Mouse (Mus musculus): Measurements from ENCODE around the gene Olfr862. TPM values are rescaled to one million over a fixed set of nuclear protein-coding genes. Genes with fewer than 3 reads are reported as not detected.

Olfr862 gene
- polyA plus RNA-seq (2015; fragmentation: Nextera tagmentation; extraction: Ambion mirVana) = not detected in 2 replicates

- DNase-seq (ENCODE audit: low spot score) = no peak
These were observed at the start of gene Olfr862 for GRCm38 (mm10) chr9:19887904-19888303. TSS of gene Olfr862 (minus strand) at chr9:19888004.

DNA sequence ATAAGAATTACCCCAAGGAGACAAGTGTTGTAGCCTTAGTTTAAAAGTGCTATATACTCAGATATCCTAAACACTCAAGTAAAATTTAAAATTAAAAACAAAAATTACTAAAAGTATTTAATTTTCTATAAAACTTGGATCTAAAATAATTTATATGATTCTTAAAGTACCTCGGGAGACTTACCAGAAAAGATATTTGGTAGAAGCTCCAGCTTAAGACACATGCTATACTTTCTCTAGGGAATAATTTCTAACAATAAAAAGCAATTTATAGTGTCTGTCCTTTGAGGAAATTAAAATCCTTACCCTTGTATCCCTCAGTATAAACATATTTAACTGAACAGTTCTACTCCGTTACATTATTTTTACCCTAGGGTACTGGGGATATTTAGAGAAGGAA, 28.8 kb upstream of the Olfr862 start, which contains the start of gene Olfr77:
Olfr77 (plus strand) TSS at position 301 of the 400 bp plus-strand sequence.
- DNase-seq (ENCODE audit: low spot score) = no peak

DNA sequence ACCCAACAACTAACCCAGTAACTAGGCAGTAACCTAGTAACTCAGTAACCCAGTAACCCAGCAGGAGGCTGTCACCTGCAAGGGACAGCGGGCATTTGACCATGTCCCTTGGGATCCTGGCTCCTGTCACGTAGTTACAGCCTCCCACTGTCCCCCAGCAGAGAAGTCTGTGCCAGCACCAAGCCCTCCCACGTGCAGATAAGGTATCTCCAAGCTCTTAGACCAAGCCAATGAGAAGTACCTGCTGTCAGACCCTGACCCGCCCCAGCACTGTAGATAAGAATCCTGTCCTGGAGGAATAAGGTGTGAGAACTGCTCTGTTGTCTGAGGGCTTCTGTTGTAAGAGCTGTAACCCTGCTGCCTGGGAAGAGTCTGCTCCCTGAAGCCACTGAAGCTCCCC, 23.4 kb upstream of the Olfr862 start:
- DNase-seq (ENCODE audit: low spot score) = no peak

DNA sequence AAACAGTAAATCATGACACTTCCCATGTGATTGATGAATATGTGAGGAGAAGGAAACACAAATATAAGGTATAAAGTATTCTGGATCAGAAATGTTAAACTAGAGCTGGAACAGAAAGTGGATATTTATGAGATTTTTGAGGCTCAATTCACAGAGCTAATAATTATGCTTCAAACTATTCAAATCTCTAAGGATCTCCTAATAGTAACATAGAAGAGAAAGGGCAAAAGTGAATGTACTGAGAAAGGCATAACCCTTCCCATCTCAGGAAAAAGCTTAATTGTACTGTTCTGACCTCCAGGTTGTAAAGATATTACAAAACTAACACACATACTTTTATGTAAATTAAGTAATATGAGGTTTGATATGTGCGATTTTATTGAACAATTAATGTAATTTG, 38.2 kb downstream of the Olfr862 start, which contains the start of gene Olfr860:
Olfr860 (minus strand) TSS at position 101 of the 400 bp plus-strand sequence.
- no peak for DNase-seq (ENCODE audit: low spot score)

Other genes with a start within 250 kb of the Olfr862 start
- gene Olfr857, start 178.6 kb downstream of the Olfr862 start, polyA plus RNA-seq (2015; fragmentation: Nextera tagmentation; extraction: Ambion mirVana) = not detected in 2 replicates
- gene Olfr58, start 107.7 kb downstream of the Olfr862 start, polyA plus RNA-seq (2015; fragmentation: Nextera tagmentation; extraction: Ambion mirVana) = not detected in 2 replicates
- gene Olfr859, start 83.1 kb downstream of the Olfr862 start, polyA plus RNA-seq (2015; fragmentation: Nextera tagmentation; extraction: Ambion mirVana) = not detected in 2 replicates
- gene Olfr860, start 38.3 kb downstream of the Olfr862 start, polyA plus RNA-seq (2015; fragmentation: Nextera tagmentation; extraction: Ambion mirVana) = not detected in 2 replicates
- 0.38 and 0.46 TPM in 2 replicates for gene Olfr77, start 28.9 kb upstream of the Olfr862 start, polyA plus RNA-seq (2015; fragmentation: Nextera tagmentation; extraction: Ambion mirVana)
- gene Olfr866, start 140.0 kb upstream of the Olfr862 start, polyA plus RNA-seq (2015; fragmentation: Nextera tagmentation; extraction: Ambion mirVana) = not detected in 2 replicates
- gene Olfr867, start 169.6 kb upstream of the Olfr862 start, polyA plus RNA-seq (2015; fragmentation: Nextera tagmentation; extraction: Ambion mirVana) = not detected in 2 replicates
- gene Olfr868, start 210.6 kb upstream of the Olfr862 start, polyA plus RNA-seq (2015; fragmentation: Nextera tagmentation; extraction: Ambion mirVana) = not detected in 2 replicates
- not detected in 2 replicates for gene Olfr869, start 241.0 kb upstream of the Olfr862 start, polyA plus RNA-seq (2015; fragmentation: Nextera tagmentation; extraction: Ambion mirVana)